Mouse (Mus musculus) CD4-positive, CD25-positive, alpha-beta regulatory T cell, adult 2 months (primary cell): Measurements from ENCODE around the gene Dph1.

Experiments used
- DNase-seq: peaks from one replicate; pipeline ENCODE4 v3.0.0-alpha.2; 2012; ENCODE audit warnings: low read depth, low spot score

The Dph1 gene

GRCm38 (mm10) chr11:75135358-75135757 lies 55.7 kb downstream of the Dph1 start:
- no peak for DNase-seq

GRCm38 (mm10) chr11:75134485-75135068 lies 56.5 kb downstream of the Dph1 start:
- no peak for DNase-seq

- DNase-seq = no peak
These were observed 57.1 kb downstream of the Dph1 start for GRCm38 (mm10) chr11:75133951-75134350.

GRCm38 (mm10) chr11:75133391-75133790 lies 57.6 kb downstream of the Dph1 start:
- no peak for DNase-seq

- DNase-seq = no peak
These were observed 58.8 kb downstream of the Dph1 start for GRCm38 (mm10) chr11:75132278-75132677.

- DNase-seq = no peak
These were observed 59.7 kb downstream of the Dph1 start for GRCm38 (mm10) chr11:75131300-75131699.

- no peak for DNase-seq
These were observed 61.6 kb downstream of the Dph1 start for GRCm38 (mm10) chr11:75129481-75129880.
